Comparison of ENCODE assay signal across 15 mouse cellular contexts in the genomic region with DNA sequence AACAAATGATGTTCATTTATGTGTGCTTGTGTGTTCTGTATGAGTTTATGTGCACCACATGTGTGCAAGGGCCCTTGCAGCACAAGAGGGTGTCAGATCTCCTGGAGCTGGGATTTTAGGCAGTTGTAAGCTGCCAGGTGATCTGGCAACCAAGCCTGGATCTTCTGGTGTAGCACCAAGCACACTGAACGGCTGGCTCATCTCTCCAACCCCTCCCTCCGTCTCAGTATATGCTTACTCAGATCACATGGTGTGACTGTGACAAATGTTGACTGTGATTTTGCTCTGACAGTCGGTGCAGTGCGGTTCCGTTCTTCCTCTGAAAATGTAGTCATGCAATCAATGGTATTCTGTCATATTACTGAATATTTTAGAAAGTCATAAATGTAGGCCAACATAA. TPM values are rescaled to one million over a fixed set of nuclear protein-coding genes. Genes with fewer than 3 reads are reported as not detected.
DNase-seq lines count a peak whose midpoint lies in the region; ATAC-seq and TF ChIP-seq lines count a peak whose summit lies in the region.
"Had no signal": no experiment of that assay in that cellular context is flagged by ENCODE, and none has a peak within 500 bp of the region (broad histone marks: within the 10 kb centered on the region; RNA-seq: fewer than 3 reads in every experiment).

No protein-coding gene starts in this region.

- WGBS in heart, postnatal 0 days: 50% methylated on average over 5 of the region's 5 CpGs
- WGBS in liver, embryonic 14.5 days (ENCODE audit: insufficient replicate concordance): 45% methylated on average over 5 of the region's 5 CpGs

- H3K4me2 ChIP-seq in heart, postnatal 0 days (ENCODE audit: low read depth, low read length): peak overlapping the region; percentile 30; the same call in 1 of the 2 replicates
- no peak overlapping the region for H3K4me2 ChIP-seq in liver, embryonic 14.5 days (ENCODE audit: low read depth)
- H3K4me2 ChIP-seq: embryonic facial prominence, embryonic 15.5 days; limb, embryonic 12.5 days had no signal

- peak overlapping the region; percentile 73 for H3K27ac ChIP-seq in heart, postnatal 0 days (ENCODE audit: low read depth)
- peak overlapping the region; percentile 80 for H3K27ac ChIP-seq in ES-E14 (ENCODE audit: insufficient read depth, low read depth, low read length, poor library complexity, severe bottlenecking)
- no peak overlapping the region for H3K27ac ChIP-seq in liver, embryonic 14.5 days
- H3K27ac ChIP-seq: embryonic facial prominence, embryonic 15.5 days; layer of hippocampus, adult 2 months; limb, embryonic 12.5 days had no signal

- peaks cover 38% of the 10 kb centered on the region for H3K4me1 ChIP-seq in heart, postnatal 0 days (ENCODE audit: control insufficient read depth, insufficient read depth)
- peaks cover 60% of the 10 kb centered on the region for H3K4me1 ChIP-seq in E14TG2a.4 (replicated peaks; ENCODE audit: low read depth, low read length)
- peaks cover 2 to 16% of the 10 kb centered on the region in 2 experiments; a peak in 2 of 4 replicates for H3K4me1 ChIP-seq in ES-E14 (ENCODE audit: control insufficient read depth in 2 of 2, insufficient read depth in 2 of 2, low read length in 2 of 2, poor library complexity in 1 of 2)
- peaks cover 0 to 9% of the 10 kb centered on the region in 2 experiments; a peak in 1 of 4 replicates for H3K4me1 ChIP-seq in liver, embryonic 14.5 days (replicated peaks; ENCODE audit: control insufficient read depth in 2 of 2, insufficient read depth in 2 of 2, low read length in 1 of 2)

- no peak overlapping the region for H3K4me3 ChIP-seq in heart, postnatal 0 days (ENCODE audit: low read depth, low read length)
- H3K4me3 ChIP-seq in E14TG2a.4 (replicated peaks; ENCODE audit: low read length) (peak overlapping the region; percentile 32), ES-E14 (ENCODE audit: insufficient read depth in 1 of 2, low read depth in 1 of 2, low read length in 2 of 2, poor library complexity in 1 of 2, severe bottlenecking in 1 of 2) (0 out of 4 replicates have a peak overlapping the region, but pooled peaks have one; percentile 11 to 23)
- H3K4me3 ChIP-seq in liver, embryonic 14.5 days (ENCODE audit: insufficient read depth in 1 of 2, low read depth in 2 of 2, low read length in 2 of 2): no peak overlapping the region
- H3K4me3 ChIP-seq: embryonic facial prominence, embryonic 15.5 days; layer of hippocampus, adult 2 months; limb, embryonic 12.5 days had no signal

- ATAC-seq in heart, postnatal 0 days (ENCODE audit: insufficient read depth, low read depth): no peak
- ATAC-seq in liver, embryonic 14.5 days (ENCODE audit: insufficient read depth): peak; percentile 41; the same call in 1 of the 2 replicates

- H3K9me3 ChIP-seq in heart, postnatal 0 days (replicated peaks; ENCODE audit: control insufficient read depth, low read length): no peaks in the 10 kb centered on the region
- no peaks in the 10 kb centered on the region for H3K9me3 ChIP-seq in E14TG2a.4 (ENCODE audit: low read length)
- no peaks in the 10 kb centered on the region for H3K9me3 ChIP-seq in ES-E14 (ENCODE audit: control insufficient read depth, insufficient read depth, low read depth, low read length)
- H3K9me3 ChIP-seq in liver, embryonic 14.5 days (ENCODE audit: control insufficient read depth, low read length): no peaks in the 10 kb centered on the region
- H3K9me3 ChIP-seq: embryonic facial prominence, embryonic 15.5 days; limb, embryonic 12.5 days had no signal

- peaks cover 9% of the 10 kb centered on the region; the same call in 1 of the 2 replicates for H3K36me3 ChIP-seq in heart, postnatal 0 days (replicated peaks; ENCODE audit: control insufficient read depth, insufficient read depth, low read length)
- H3K36me3 ChIP-seq in E14TG2a.4 (ENCODE audit: insufficient read depth, low read length): peaks cover 33% of the 10 kb centered on the region
- peaks cover 2% of the 10 kb centered on the region; the same call in 1 of the 2 replicates for H3K36me3 ChIP-seq in ES-E14 (ENCODE audit: control insufficient read depth, insufficient read depth, low read length, poor library complexity, severe bottlenecking)
- H3K36me3 ChIP-seq in liver, embryonic 14.5 days (replicated peaks; ENCODE audit: control insufficient read depth, insufficient read depth, low read depth): no peaks in the 10 kb centered on the region
- H3K36me3 ChIP-seq: embryonic facial prominence, embryonic 15.5 days; limb, embryonic 12.5 days had no signal

- intact Hi-C loops in heart, postnatal 25 days (cut with DNase I): no loop called here

- no peaks in the 10 kb centered on the region for H3K27me3 ChIP-seq in heart, postnatal 0 days (ENCODE audit: control insufficient read depth, insufficient read depth, low read length)
- no peaks in the 10 kb centered on the region for H3K27me3 ChIP-seq in E14TG2a.4 (ENCODE audit: insufficient read depth, low read length)
- H3K27me3 ChIP-seq in liver, embryonic 14.5 days (ENCODE audit: control insufficient read depth, insufficient read depth, low read length): no peaks in the 10 kb centered on the region
- H3K27me3 ChIP-seq: embryonic facial prominence, embryonic 15.5 days; limb, embryonic 12.5 days had no signal

- TF ChIP-seq CTCF in heart, postnatal 0 days (IDR thresholded peaks at IDR 0.05; ENCODE audit: low read depth): no peak
- no peak for TF ChIP-seq CTCF in E14TG2a.4 (conservative IDR thresholded peaks at IDR 0.05; ENCODE audit: low read length)
- TF ChIP-seq CTCF in liver, embryonic 14.5 days (IDR thresholded peaks at IDR 0.05; ENCODE audit: low read depth): no peak

- in situ Hi-C loops in ES-E14 (cut with MboI; ENCODE audit: low sequenced_read_pairs in 2 of 2, unreplicated experiment in 2 of 2): no loop called here

- no peak overlapping the region for H3K9ac ChIP-seq in heart, postnatal 0 days (replicated peaks; ENCODE audit: low read depth, low read length)
- no peak overlapping the region for H3K9ac ChIP-seq in ES-E14 (ENCODE audit: insufficient read depth, low read depth, low read length, poor library complexity, severe bottlenecking)
- no peak overlapping the region for H3K9ac ChIP-seq in liver, embryonic 14.5 days (replicated peaks)
- H3K9ac ChIP-seq: embryonic facial prominence, embryonic 15.5 days; limb, embryonic 12.5 days had no signal

- TF ChIP-seq EP300 in heart, postnatal 0 days (IDR thresholded peaks at IDR 0.05; ENCODE audit: low read depth): no peak
- no peak for TF ChIP-seq EP300 in liver, embryonic 14.5 days (IDR thresholded peaks at IDR 0.05; ENCODE audit: low read depth)

- peak; percentile 4 for DNase-seq in heart, postnatal 0 days (ENCODE audit: low spot score)
- DNase-seq in heart, postnatal 25 days (ENCODE audit: low spot score): no peak
- DNase-seq in ES-E14 (ENCODE audit: low read depth, low spot score): no peak
- DNase-seq in liver, embryonic 14.5 days (ENCODE audit: low read depth in 3 of 3, low spot score in 3 of 3): no peak
- DNase-seq in testis, postnatal 10 days (ENCODE audit: low spot score): no peak
- no peak for DNase-seq in frontal cortex, postnatal 10 days (ENCODE audit: low spot score in 2 of 2)
- DNase-seq: adrenal gland, adult 2 months; cerebellum, adult 11-12 months; gastrocnemius, postnatal 36 days; kidney, adult 11 months; midbrain, embryonic 14.5 days had no signal

TF ChIP-seq in ES-E14, 5 proteins besides CTCF, POLR2A, EP300 and RAD21:
- TF ChIP-seq ZC3H11A (IDR thresholded peaks at IDR 0.05; ENCODE audit: borderline replicate concordance, low read depth, low read length) (no peak), ZNF384 (IDR thresholded peaks at IDR 0.05; ENCODE audit: low read depth, low read length) (no peak), MAFK (IDR thresholded peaks at IDR 0.05; ENCODE audit: insufficient read depth, low read depth, low read length) (0 out of 2 replicates have a peak, but pooled peaks have one; percentile 26)

RNA-seq across cellular contexts. Expression of gene Cdk6, which starts 45.9 kb away (rescaled TPM):
- total RNA-seq in heart, postnatal 0 days (2014; rRNA removed; ENCODE audit: low replicate concordance): 43.0 and 55.2 TPM in 2 replicates
- 17.7 and 19.2 TPM in 2 replicates for polyA plus RNA-seq in heart, postnatal 0 days (2015; fragmentation: Nextera tagmentation; extraction: Ambion mirVana)
- 10 to 100 TPM; 12.1 to 15.2 TPM for total RNA-seq in heart, postnatal 25 days (2021)
- 34.1 and 47.9 TPM in 2 replicates for total RNA-seq in ES-E14 (2012; rRNA removed)
- polyA plus RNA-seq in liver, embryonic 14.5 days (2012; rRNA removed): 5.7 and 8.6 TPM in 2 replicates
- 13.9 and 15.5 TPM in 2 replicates for polyA plus RNA-seq in liver, embryonic 14.5 days (2014; fragmentation: Nextera tagmentation; extraction: Ambion mirVana)

Comparison
In these comparisons a context has a peak if more than half of its experiments do, and no peak if none do; other contexts are left out.
1. H3K4me3 ChIP-seq: peak in E14TG2a.4 (single experiment) and ES-E14 (2 of 2); none in heart, postnatal 0 days (single experiment) and liver, embryonic 14.5 days (0 of 2).